Mouse (Mus musculus) kidney, adult 2 months (tissue): ENCODE data around the gene Gm20489. TPM values are rescaled to one million over a fixed set of nuclear protein-coding genes. Genes with fewer than 3 reads are reported as not detected.

ENCODE experiments used
- DNase-seq: peaks from one replicate; pipeline ENCODE4 v3.0.0; 2021
- H3K27ac ChIP-seq: fragments of 200-500 bp; 2 replicates; pipeline ENCODE4 v1.5.1; 2012; ENCODE audit warnings: low read depth, low read length, control low read depth, inconsistent platforms; ENCODE audit not compliant: insufficient read depth
- H3K27me3 ChIP-seq: fragments of 200-500 bp; replicated peaks from 2 replicates; pipeline ENCODE4 v1.6.1; 2012; ENCODE audit warnings: mild to moderate bottlenecking, moderate library complexity, low read length, inconsistent platforms; ENCODE audit not compliant: control insufficient read depth, insufficient read depth
- H3K36me3 ChIP-seq: fragments of 200-500 bp; 2 replicates; pipeline ENCODE4 v1.6.1; 2012; ENCODE audit warnings: mild to moderate bottlenecking, moderate library complexity, low read length, inconsistent platforms; ENCODE audit not compliant: control insufficient read depth, insufficient read depth
- H3K4me1 ChIP-seq: fragments of 200-500 bp; 2 replicates; pipeline ENCODE4 v1.6.1; 2011; ENCODE audit warnings: low read length; ENCODE audit not compliant: control insufficient read depth, insufficient read depth
- H3K4me3 ChIP-seq: fragments of 200-500 bp; 2 replicates; pipeline ENCODE4 v1.5.1; 2011; ENCODE audit warnings: mild to moderate bottlenecking, low read depth, low read length, control low read depth; ENCODE audit not compliant: insufficient read depth
- CTCF ChIP-seq: fragments of 200-500 bp; conservative IDR thresholded peaks from 2 replicates; pipeline ENCODE4 v1.5.1; 2011; ENCODE audit warnings: low read depth, mild to moderate bottlenecking, control low read depth, low read length, moderate library complexity, mixed read lengths; ENCODE audit not compliant: insufficient read depth, insufficient read length
- POLR2A ChIP-seq: fragments of 200-500 bp; IDR thresholded peaks from one replicate; pipeline ENCODE4 v1.6.1; 2011; ENCODE audit warnings: low read depth, low read length, control low read depth
- WGBS: fragments of 180-500 bp; shearing (Covaris S2); methylation state at CpG from one replicate; pipeline ENCODE4 v1.1.7; 2018; 5-methylcytosine and 5-hydroxymethylcytosine counted together
- polyA plus RNA-seq: library from polyadenylated mRNA; depleted of rRNA; stranded (reverse); fragments of >200 nt; gene quantifications from 2 replicates; pipeline ENCODE4 v1.2.3, GENCODE M21; 2012

The Gm20489 gene
- polyA plus RNA-seq, 1 experiment, result not detected

DNA sequence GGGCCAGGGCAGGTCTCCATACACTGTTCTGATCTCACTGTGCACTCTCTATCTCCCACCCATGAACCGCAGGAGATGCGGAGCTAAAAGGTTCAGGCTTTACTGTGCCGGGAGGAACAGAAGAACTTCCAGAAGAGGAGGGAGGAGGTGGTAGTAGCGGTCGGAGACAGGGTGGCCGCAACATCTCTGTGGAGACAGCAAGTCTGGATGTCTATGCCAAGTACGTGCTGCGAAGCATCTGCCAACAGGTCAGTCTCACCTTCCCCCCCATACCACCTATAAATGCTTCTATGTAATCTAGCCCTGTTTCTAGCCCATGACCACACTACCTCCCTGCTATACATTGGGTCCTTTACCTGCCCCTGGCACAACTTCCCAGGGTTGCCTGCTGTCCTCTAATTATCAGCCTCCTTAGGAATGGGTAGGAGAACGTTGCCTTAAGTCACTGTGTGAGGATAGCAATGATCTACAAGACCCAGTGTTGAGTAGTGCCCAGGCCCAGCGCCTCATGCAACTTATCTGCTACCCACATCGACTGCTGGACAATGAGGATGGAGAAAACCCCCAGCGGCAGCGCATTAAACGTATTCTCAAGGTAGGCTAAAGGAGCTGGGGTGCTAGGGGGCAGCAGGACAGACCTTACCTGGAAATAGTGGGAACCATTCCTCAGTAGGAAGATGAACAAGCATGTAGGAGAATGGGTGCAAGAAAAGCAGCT lies 17.3 kb upstream of the Gm20489 start:
- H3K27ac ChIP-seq, result no peak overlapping the region
- TF ChIP-seq CTCF, result no peak
- no peak for TF ChIP-seq POLR2A
- H3K27me3 ChIP-seq, result no peaks in the 10 kb centered on the region
- H3K36me3 ChIP-seq, result peaks cover 1% of the 10 kb centered on the region
- H3K4me1 ChIP-seq, result no peaks in the 10 kb centered on the region
- 91% methylated on average over 13 of the region's 14 CpGs for WGBS
- no peak for DNase-seq
- no peak overlapping the region for H3K4me3 ChIP-seq

DNA sequence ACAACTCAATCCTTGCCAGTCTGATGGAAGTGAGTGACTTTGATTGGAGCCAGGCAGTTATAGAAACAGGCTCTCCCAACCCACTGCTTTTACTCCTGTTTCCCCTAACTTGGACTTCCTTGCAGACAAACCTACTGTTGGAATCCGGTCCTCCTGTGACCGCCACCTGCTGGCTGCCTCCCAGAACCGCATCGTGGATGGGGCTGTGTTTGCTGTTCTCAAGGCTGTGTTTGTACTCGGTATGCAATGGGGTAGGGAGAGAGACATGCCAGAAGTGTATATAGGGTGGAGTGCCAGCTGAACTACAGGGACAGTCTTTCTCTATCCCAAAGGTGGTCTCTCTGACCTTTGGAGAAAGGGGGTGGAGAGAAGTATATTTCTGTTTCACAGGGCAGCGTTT lies 16.7 kb upstream of the Gm20489 start:
- WGBS, result 21% methylated on average over 6 of the region's 6 CpGs
- TF ChIP-seq CTCF (peak; percentile 71), POLR2A (no peak)
- H3K36me3 ChIP-seq, result peaks cover 1% of the 10 kb centered on the region
- peak; percentile 40 for DNase-seq
- no peaks in the 10 kb centered on the region for H3K27me3 ChIP-seq
- no peaks in the 10 kb centered on the region for H3K4me1 ChIP-seq
- H3K4me3 ChIP-seq, result no peak overlapping the region
- H3K27ac ChIP-seq, result no peak overlapping the region

DNA sequence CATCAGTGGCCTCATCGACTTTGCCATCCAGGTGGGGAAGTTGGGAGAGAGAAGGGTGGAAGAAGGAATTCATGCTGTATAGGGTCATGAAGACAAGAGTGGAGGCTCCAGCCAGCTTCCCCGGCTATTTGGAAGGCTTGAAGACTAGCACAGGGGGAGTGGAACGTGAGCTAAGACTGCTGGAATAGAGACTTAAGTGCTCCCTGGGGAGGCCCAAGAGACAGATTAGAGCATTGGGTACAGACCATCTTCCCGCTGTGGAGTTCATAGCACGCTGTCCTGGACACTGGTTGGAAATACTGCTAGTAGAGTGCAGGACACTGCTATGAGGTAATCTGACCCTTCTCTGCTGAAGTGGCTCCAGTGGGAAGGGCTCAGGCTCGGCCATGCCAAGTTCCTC lies 14.0 kb upstream of the Gm20489 start:
- Histone ChIP-seq H3K27ac (no peak overlapping the region), H3K4me3 (no peak overlapping the region), H3K36me3 (peaks cover 3% of the 10 kb centered on the region), H3K27me3 (no peaks in the 10 kb centered on the region), H3K4me1 (no peaks in the 10 kb centered on the region)
- no peak for TF ChIP-seq CTCF
- no peak for TF ChIP-seq POLR2A
- 72% methylated on average over 6 of the region's 6 CpGs for WGBS
- no peak for DNase-seq

DNA sequence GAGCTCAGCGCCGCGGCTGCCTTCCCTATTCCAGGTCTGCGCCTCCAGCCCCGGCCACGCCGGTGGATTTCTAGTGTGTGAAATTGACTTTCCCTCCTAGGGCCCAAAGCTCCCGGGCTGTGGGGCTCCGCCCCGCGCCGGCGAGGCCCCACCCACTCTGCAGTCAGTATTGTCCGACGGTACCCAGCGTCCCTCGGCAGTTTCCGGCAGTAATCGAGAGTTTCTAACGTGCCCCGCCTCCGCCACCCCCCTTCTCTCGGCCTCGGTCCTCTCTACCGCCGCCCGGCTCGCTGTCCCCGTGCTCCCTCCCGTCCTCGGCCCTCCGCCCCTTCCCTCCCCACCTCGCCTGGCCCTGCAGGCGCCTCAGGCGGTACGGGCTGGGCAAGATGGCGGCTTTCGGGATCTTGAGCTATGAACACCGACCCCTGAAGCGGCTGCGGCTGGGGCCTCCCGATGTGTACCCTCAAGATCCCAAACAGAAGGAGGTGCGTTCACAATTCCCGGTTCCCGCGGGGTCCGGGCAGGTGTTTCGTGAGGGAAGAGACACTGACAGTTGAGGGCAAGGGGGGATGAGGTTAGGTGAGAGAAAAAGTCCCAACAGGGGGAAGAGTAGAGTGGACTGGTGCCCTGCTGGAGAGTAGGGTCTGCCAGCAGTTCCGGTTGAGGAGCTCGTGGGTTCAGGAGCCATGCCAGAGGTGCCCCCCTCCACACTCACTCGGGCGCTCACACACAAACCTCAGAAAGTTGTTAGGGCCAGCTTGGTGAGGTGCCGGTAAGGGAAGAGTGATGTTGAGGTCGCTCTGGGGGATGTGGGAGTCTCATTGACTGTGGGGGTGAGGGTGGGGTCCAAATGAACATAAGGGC lies 5.3 kb upstream of the Gm20489 start, which contains the start of gene Med12:
Med12 (plus strand) TSS at position 156 of the 864 bp plus-strand sequence.
- WGBS, result 3% methylated on average over 46 of the region's 54 CpGs

DNA sequence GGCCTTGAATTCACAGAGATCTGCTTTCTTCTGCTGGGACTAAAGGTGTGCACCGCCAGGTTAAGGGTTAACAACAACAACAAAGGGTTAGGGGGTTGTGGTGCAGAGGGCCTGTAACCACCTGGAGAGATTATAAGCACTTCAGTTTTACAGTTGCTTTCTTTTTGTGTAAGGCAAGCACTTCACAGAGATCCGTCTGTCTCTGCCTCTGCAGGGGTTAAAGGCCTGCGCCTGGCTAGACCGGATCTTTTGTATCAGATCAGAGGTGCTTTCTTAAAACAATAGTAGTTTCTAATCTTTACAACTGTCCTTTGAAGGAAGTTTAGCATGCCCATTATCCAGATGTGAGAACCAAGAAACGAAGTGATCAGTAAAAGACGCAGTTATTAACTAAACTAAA lies 4.6 kb upstream of the Gm20489 start:
- H3K27ac ChIP-seq, result no peak overlapping the region
- WGBS, result 25% methylated on average over 6 of the region's 6 CpGs

More for the DNA sequence above, 5.3 kb upstream of the Gm20489 start, which contains the start of gene Med12:
- Histone ChIP-seq H3K4me1 (no peaks in the 10 kb centered on the region; the same call in 1 of the 2 replicates), H3K36me3 (peaks cover 1% of the 10 kb centered on the region; the same call in 1 of the 2 replicates), H3K4me3 (peak within 1 kb of the TSS; percentile 96), H3K27ac (peak within 1 kb of the TSS; percentile 73), H3K27me3 (no peaks in the 10 kb centered on the region)
- TF ChIP-seq POLR2A, result no peak
- TF ChIP-seq CTCF, result no peak
- peak; percentile 96 for DNase-seq

DNA sequence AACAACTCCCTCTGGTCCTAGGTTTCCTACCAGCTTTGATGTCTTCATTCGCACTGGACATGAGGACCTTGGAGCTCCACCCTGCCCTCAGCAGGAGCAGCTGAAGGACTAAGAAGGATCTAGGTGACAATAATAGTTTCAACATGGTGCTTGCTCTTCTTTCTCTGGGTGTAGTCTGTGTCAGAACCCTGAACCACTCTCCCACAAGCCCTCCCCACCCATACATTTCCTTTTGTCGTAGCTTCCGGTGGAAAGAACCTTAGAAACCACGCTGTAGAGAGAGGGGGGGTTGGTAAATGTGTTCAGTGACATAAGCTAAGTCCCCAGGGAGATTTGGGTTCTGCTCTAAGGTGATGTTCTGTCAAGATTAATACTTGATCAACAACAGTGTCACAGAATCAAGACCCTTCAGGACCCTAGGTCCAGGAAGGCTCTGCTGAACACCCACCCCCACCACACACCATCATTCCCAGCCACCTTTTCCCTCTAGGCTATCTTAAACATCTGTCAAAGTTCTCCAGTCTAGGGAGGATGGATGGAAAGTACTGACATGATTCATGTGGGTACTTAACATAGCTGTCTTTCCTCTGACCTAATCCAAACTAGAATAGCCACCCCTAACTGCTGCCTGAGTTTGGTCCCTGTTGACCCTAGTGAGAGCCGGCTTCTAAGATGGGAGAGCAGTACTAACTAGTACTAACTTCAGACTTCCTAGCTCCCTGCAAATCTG lies 633 bp downstream of the Gm20489 start, which contains the start of gene Il2rg:
Il2rg (minus strand) TSS at position 231 of the 730 bp plus-strand sequence.
- Histone ChIP-seq H3K36me3 (no peaks in the 10 kb centered on the region), H3K27ac (no peak within 1 kb of the TSS)
- no peak for DNase-seq

More for the DNA sequence above, 4.6 kb upstream of the Gm20489 start:
- no peak for DNase-seq
- no peaks in the 10 kb centered on the region; the same call in 1 of the 2 replicates for H3K4me1 ChIP-seq
- peak overlapping the region; percentile 49; the same call in 1 of the 2 replicates for H3K4me3 ChIP-seq
- no peaks in the 10 kb centered on the region for H3K36me3 ChIP-seq
- TF ChIP-seq CTCF (no peak), POLR2A (no peak)
- H3K27me3 ChIP-seq, result no peaks in the 10 kb centered on the region

More for the DNA sequence above, 633 bp downstream of the Gm20489 start, which contains the start of gene Il2rg:
- TF ChIP-seq POLR2A (no peak), CTCF (no peak)
- no peaks in the 10 kb centered on the region for H3K27me3 ChIP-seq
- WGBS, result 59% methylated on average over 5 of the region's 5 CpGs
- H3K4me3 ChIP-seq, result peak within 1 kb of the TSS; percentile 15
- no peaks in the 10 kb centered on the region for H3K4me1 ChIP-seq
